Mouse (Mus musculus): Measurements from ENCODE around the gene Irf3. TPM values are rescaled to one million over a fixed set of nuclear protein-coding genes. Genes with fewer than 3 reads are reported as not detected.

The Irf3 gene
- total RNA-seq, 1 experiment, result 45.9 TPM

- DNase-seq (ENCODE audit: low read depth, low spot score), result no peak
- Histone ChIP-seq H3K4me3 (ENCODE audit: insufficient read depth in 1 of 2, low read depth in 1 of 2, low read length in 2 of 2, poor library complexity in 1 of 2, severe bottlenecking in 1 of 2) (no peak overlapping the region), H3K9me3 (ENCODE audit: control insufficient read depth, insufficient read depth, low read depth, low read length) (no peaks in the 10 kb centered on the region), H3K4me1 (ENCODE audit: control insufficient read depth in 2 of 2, insufficient read depth in 2 of 2, low read length in 2 of 2, poor library complexity in 1 of 2) (peaks cover 0 to 11% of the 10 kb centered on the region in 2 experiments; a peak in 1 of 4 replicates), H3K27ac (ENCODE audit: insufficient read depth, low read depth, low read length, poor library complexity, severe bottlenecking) (no peak overlapping the region), H3K9ac (ENCODE audit: insufficient read depth, low read depth, low read length, poor library complexity, severe bottlenecking) (no peak overlapping the region), H3K36me3 (ENCODE audit: control insufficient read depth, insufficient read depth, low read length, poor library complexity, severe bottlenecking) (peaks cover 48% of the 10 kb centered on the region)
- in situ Hi-C loops (cut with MboI; ENCODE audit: low sequenced_read_pairs in 2 of 2, unreplicated experiment in 2 of 2), result no loop called here
- TF ChIP-seq MAFK (IDR thresholded peaks at IDR 0.05; ENCODE audit: insufficient read depth, low read depth, low read length), result no peak
- no peak for TF ChIP-seq ZNF384 (IDR thresholded peaks at IDR 0.05; ENCODE audit: low read depth, low read length)
- no peak for TF ChIP-seq ZC3H11A (IDR thresholded peaks at IDR 0.05; ENCODE audit: borderline replicate concordance, low read depth, low read length)
- TF ChIP-seq CHD2 (IDR thresholded peaks at IDR 0.05; ENCODE audit: low read depth, low read length), result no peak
- no peak for TF ChIP-seq HCFC1 (IDR thresholded peaks at IDR 0.05; ENCODE audit: borderline replicate concordance, insufficient read depth, low read length)
Observed at GRCm38 (mm10) chr7:45028351-45028750, 30.9 kb downstream of the Irf3 start.

GRCm38 (mm10) chr7:45029995-45030394 is 32.5 kb downstream of the Irf3 start:
- Histone ChIP-seq H3K9me3 (ENCODE audit: control insufficient read depth, insufficient read depth, low read depth, low read length) (no peaks in the 10 kb centered on the region), H3K4me3 (ENCODE audit: insufficient read depth in 1 of 2, low read depth in 1 of 2, low read length in 2 of 2, poor library complexity in 1 of 2, severe bottlenecking in 1 of 2) (no peak overlapping the region), H3K27ac (ENCODE audit: insufficient read depth, low read depth, low read length, poor library complexity, severe bottlenecking) (no peak overlapping the region), H3K4me1 (ENCODE audit: control insufficient read depth in 2 of 2, insufficient read depth in 2 of 2, low read length in 2 of 2, poor library complexity in 1 of 2) (peaks cover 0 to 7% of the 10 kb centered on the region in 2 experiments; a peak in 1 of 4 replicates), H3K36me3 (ENCODE audit: control insufficient read depth, insufficient read depth, low read length, poor library complexity, severe bottlenecking) (peaks cover 63% of the 10 kb centered on the region), H3K9ac (ENCODE audit: insufficient read depth, low read depth, low read length, poor library complexity, severe bottlenecking) (no peak overlapping the region)
- in situ Hi-C loops (cut with MboI; ENCODE audit: low sequenced_read_pairs in 2 of 2, unreplicated experiment in 2 of 2), result no loop called here
- TF ChIP-seq ZNF384 (IDR thresholded peaks at IDR 0.05; ENCODE audit: low read depth, low read length) (no peak), MAFK (IDR thresholded peaks at IDR 0.05; ENCODE audit: insufficient read depth, low read depth, low read length) (no peak), ZC3H11A (IDR thresholded peaks at IDR 0.05; ENCODE audit: borderline replicate concordance, low read depth, low read length) (no peak), HCFC1 (IDR thresholded peaks at IDR 0.05; ENCODE audit: borderline replicate concordance, insufficient read depth, low read length) (no peak), CHD2 (IDR thresholded peaks at IDR 0.05; ENCODE audit: low read depth, low read length) (no peak)
- no peak for DNase-seq (ENCODE audit: low read depth, low spot score)

GRCm38 (mm10) chr7:45030857-45031256 is 33.4 kb downstream of the Irf3 start:
- DNase-seq (ENCODE audit: low read depth, low spot score), result no peak
- no peaks in the 10 kb centered on the region for H3K9me3 ChIP-seq (ENCODE audit: control insufficient read depth, insufficient read depth, low read depth, low read length)
- H3K36me3 ChIP-seq (ENCODE audit: control insufficient read depth, insufficient read depth, low read length, poor library complexity, severe bottlenecking), result peaks cover 66% of the 10 kb centered on the region
- H3K27ac ChIP-seq (ENCODE audit: insufficient read depth, low read depth, low read length, poor library complexity, severe bottlenecking), result no peak overlapping the region
- in situ Hi-C loops (cut with MboI; ENCODE audit: low sequenced_read_pairs in 2 of 2, unreplicated experiment in 2 of 2), result no loop called here
- no peak overlapping the region for H3K9ac ChIP-seq (ENCODE audit: insufficient read depth, low read depth, low read length, poor library complexity, severe bottlenecking)
- TF ChIP-seq MAFK (IDR thresholded peaks at IDR 0.05; ENCODE audit: insufficient read depth, low read depth, low read length) (no peak), ZNF384 (IDR thresholded peaks at IDR 0.05; ENCODE audit: low read depth, low read length) (no peak), CHD2 (IDR thresholded peaks at IDR 0.05; ENCODE audit: low read depth, low read length) (no peak), HCFC1 (IDR thresholded peaks at IDR 0.05; ENCODE audit: borderline replicate concordance, insufficient read depth, low read length) (no peak), ZC3H11A (IDR thresholded peaks at IDR 0.05; ENCODE audit: borderline replicate concordance, low read depth, low read length) (no peak)
- no peak overlapping the region for H3K4me3 ChIP-seq (ENCODE audit: insufficient read depth in 1 of 2, low read depth in 1 of 2, low read length in 2 of 2, poor library complexity in 1 of 2, severe bottlenecking in 1 of 2)
- H3K4me1 ChIP-seq (ENCODE audit: control insufficient read depth in 2 of 2, insufficient read depth in 2 of 2, low read length in 2 of 2, poor library complexity in 1 of 2), result peaks cover 0 to 7% of the 10 kb centered on the region in 2 experiments; a peak in 1 of 4 replicates

- in situ Hi-C loops (cut with MboI; ENCODE audit: low sequenced_read_pairs in 2 of 2, unreplicated experiment in 2 of 2), result no loop called here
- peaks cover 59% of the 10 kb centered on the region for H3K36me3 ChIP-seq (ENCODE audit: control insufficient read depth, insufficient read depth, low read length, poor library complexity, severe bottlenecking)
- no peak overlapping the region for H3K9ac ChIP-seq (ENCODE audit: insufficient read depth, low read depth, low read length, poor library complexity, severe bottlenecking)
- H3K4me1 ChIP-seq (ENCODE audit: control insufficient read depth in 2 of 2, insufficient read depth in 2 of 2, low read length in 2 of 2, poor library complexity in 1 of 2), result no peaks in the 10 kb centered on the region
- no peaks in the 10 kb centered on the region for H3K9me3 ChIP-seq (ENCODE audit: control insufficient read depth, insufficient read depth, low read depth, low read length)
- H3K4me3 ChIP-seq (ENCODE audit: insufficient read depth in 1 of 2, low read depth in 1 of 2, low read length in 2 of 2, poor library complexity in 1 of 2, severe bottlenecking in 1 of 2), result no peak overlapping the region
- no peak for TF ChIP-seq ZNF384 (IDR thresholded peaks at IDR 0.05; ENCODE audit: low read depth, low read length)
- no peak for TF ChIP-seq HCFC1 (IDR thresholded peaks at IDR 0.05; ENCODE audit: borderline replicate concordance, insufficient read depth, low read length)
- TF ChIP-seq ZC3H11A (IDR thresholded peaks at IDR 0.05; ENCODE audit: borderline replicate concordance, low read depth, low read length), result no peak
- no peak for TF ChIP-seq MAFK (IDR thresholded peaks at IDR 0.05; ENCODE audit: insufficient read depth, low read depth, low read length)
- TF ChIP-seq CHD2 (IDR thresholded peaks at IDR 0.05; ENCODE audit: low read depth, low read length), result no peak
- H3K27ac ChIP-seq (ENCODE audit: insufficient read depth, low read depth, low read length, poor library complexity, severe bottlenecking), result no peak overlapping the region
- DNase-seq (ENCODE audit: low read depth, low spot score), result no peak
Observed at GRCm38 (mm10) chr7:45033722-45034359, 36.4 kb downstream of the Irf3 start.
